Mouse (Mus musculus) CH12.LX (cell line): ENCODE data around the gene Kif1bp. TPM values are rescaled to one million over a fixed set of nuclear protein-coding genes. Genes with fewer than 3 reads are reported as not detected.
A peak's percentile ranks its signal among the peaks of the same experiment; 100 is the strongest.

Experiments
- DNase-seq: peaks from one replicate; pipeline ENCODE4 v3.0.0-alpha.2; 2013; ENCODE audit errors: extremely low read depth
- H3K27ac ChIP-seq: 2 replicates; pipeline ENCODE4 v1.5.1; 2012; ENCODE audit warnings: low read depth, mild to moderate bottlenecking, control low read depth, moderate library complexity; ENCODE audit not compliant: insufficient read depth
- H3K27me3 ChIP-seq: replicated peaks from 2 replicates; pipeline ENCODE3; 2012; ENCODE audit warnings: inconsistent platforms
- H3K36me3 ChIP-seq, 2 experiments: replicated peaks in 1 of 2; 2 replicates each; pipeline versions ENCODE3 to v1.6.1; 2012; ENCODE audit warnings: inconsistent platforms in 1 of 2, low read length in 1 of 2, mild to moderate bottlenecking in 1 of 2, mixed read lengths in 1 of 2, moderate library complexity in 1 of 2; ENCODE audit not compliant: control insufficient read depth in 1 of 2, insufficient read depth in 1 of 2
- H3K4me1 ChIP-seq, 2 experiments: 2 replicates each; pipeline ENCODE4 v1.6.1; 2012; ENCODE audit warnings: inconsistent platforms in 1 of 2, moderate library complexity in 1 of 2; ENCODE audit not compliant: insufficient read depth in 2 of 2, control insufficient read depth in 1 of 2
- H3K4me2 ChIP-seq: 2 replicates; pipeline ENCODE4 v1.6.1; 2012; ENCODE audit warnings: low read depth, mild to moderate bottlenecking, control low read depth; ENCODE audit not compliant: poor library complexity, insufficient read depth, severe bottlenecking
- H3K4me3 ChIP-seq, 3 experiments: fragments of 150-350 bp in 1 of 3; sonication (generic) in 1 of 3; replicated peaks in 1 of 3; 2 replicates each; pipeline versions ENCODE3 to v1.5.1; 2011 to 2012; ENCODE audit warnings: low read depth in 2 of 3, low read length in 2 of 3, mild to moderate bottlenecking in 2 of 3, moderate library complexity in 2 of 3, control low read depth in 1 of 3, improper control_type of control experiment in 1 of 3, inconsistent platforms in 1 of 3, mixed read lengths in 1 of 3; ENCODE audit not compliant: poor library complexity in 1 of 3
- H3K79me2 ChIP-seq: replicated peaks from 2 replicates; pipeline ENCODE4 v1.6.1; 2012; ENCODE audit warnings: mild to moderate bottlenecking, moderate library complexity; ENCODE audit not compliant: control insufficient read depth, poor library complexity, insufficient read depth, severe bottlenecking; ENCODE audit errors: extremely low read depth
- H3K9ac ChIP-seq: 2 replicates; pipeline ENCODE4 v1.6.1; 2012; ENCODE audit warnings: low read depth, mild to moderate bottlenecking, control low read depth, moderate library complexity; ENCODE audit not compliant: insufficient read depth
- H3K9me3 ChIP-seq: replicated peaks from 2 replicates; pipeline ENCODE3; 2012; ENCODE audit warnings: low read length, inconsistent platforms, mixed read lengths
- BHLHE40 ChIP-seq: IDR thresholded peaks from 2 replicates; pipeline ENCODE4 v1.6.1; 2011; ENCODE audit warnings: mild to moderate bottlenecking, low read depth, low read length, improper control_type of control experiment
- CHD1 ChIP-seq: IDR thresholded peaks from 2 replicates; pipeline ENCODE4 v1.6.1; 2012; ENCODE audit warnings: low read depth, low read length, improper control_type of control experiment, inconsistent platforms
- CHD2 ChIP-seq: IDR thresholded peaks from 2 replicates; pipeline ENCODE4 v1.6.1; 2011; ENCODE audit warnings: low read length, improper control_type of control experiment
- CTCF ChIP-seq, 2 experiments: IDR thresholded peaks in 1 of 2; conservative IDR thresholded peaks in 1 of 2; 2 replicates each; pipeline ENCODE4 v1.5.1; 2011 to 2012; ENCODE audit warnings: low read depth in 2 of 2, low read length in 2 of 2, improper control_type of control experiment in 1 of 2, inconsistent platforms in 1 of 2, mild to moderate bottlenecking in 1 of 2, moderate library complexity in 1 of 2
- ELF1 ChIP-seq: IDR thresholded peaks from 2 replicates; pipeline ENCODE4 v1.6.1; 2014; ENCODE audit warnings: low read depth, mild to moderate bottlenecking, inconsistent platforms, low read length, improper control_type of control experiment
- EP300 ChIP-seq: IDR thresholded peaks from 2 replicates; pipeline ENCODE4 v1.6.1; 2011; ENCODE audit warnings: low read length, improper control_type of control experiment
- ETS1 ChIP-seq: conservative IDR thresholded peaks from 2 replicates; pipeline ENCODE4 v1.6.1; 2012; ENCODE audit warnings: low read depth, mild to moderate bottlenecking, inconsistent platforms, low read length, improper control_type of control experiment, moderate library complexity
- GABPA ChIP-seq: IDR thresholded peaks from 2 replicates; pipeline ENCODE4 v1.6.1; 2012; ENCODE audit warnings: low read depth, low read length, improper control_type of control experiment, inconsistent platforms; ENCODE audit not compliant: insufficient replicate concordance
- HCFC1 ChIP-seq: IDR thresholded peaks from 2 replicates; pipeline ENCODE4 v1.6.1; 2012; ENCODE audit warnings: low read depth, mild to moderate bottlenecking, inconsistent platforms, low read length, improper control_type of control experiment
- IRF4 ChIP-seq: IDR thresholded peaks from 2 replicates; pipeline ENCODE4 v1.6.1; 2014; ENCODE audit warnings: low read depth, mild to moderate bottlenecking, inconsistent platforms, low read length, improper control_type of control experiment
- MAFK ChIP-seq: IDR thresholded peaks from 2 replicates; pipeline ENCODE4 v1.6.1; 2011; ENCODE audit warnings: low read length, improper control_type of control experiment; ENCODE audit not compliant: insufficient replicate concordance
- MAZ ChIP-seq: IDR thresholded peaks from 2 replicates; pipeline ENCODE4 v1.6.1; 2012; ENCODE audit warnings: low read depth, mild to moderate bottlenecking, inconsistent platforms, low read length, improper control_type of control experiment, moderate library complexity
- MEF2A ChIP-seq: IDR thresholded peaks from 2 replicates; pipeline ENCODE4 v1.6.1; 2014; ENCODE audit warnings: low read depth, mild to moderate bottlenecking, inconsistent platforms, low read length, improper control_type of control experiment, borderline replicate concordance
- MXI1 ChIP-seq: IDR thresholded peaks from 2 replicates; pipeline ENCODE4 v1.6.1; 2011; ENCODE audit warnings: mild to moderate bottlenecking, low read depth, low read length, improper control_type of control experiment
- MYC ChIP-seq: IDR thresholded peaks from 2 replicates; pipeline ENCODE4 v1.6.1; 2011; ENCODE audit warnings: low read depth, mild to moderate bottlenecking, improper control_type of control experiment, low read length
- NELFE ChIP-seq: IDR thresholded peaks from 2 replicates; pipeline ENCODE4 v1.6.1; 2011; ENCODE audit warnings: low read depth, low read length, improper control_type of control experiment
- POLR2A ChIP-seq: IDR thresholded peaks from 2 replicates; pipeline ENCODE4 v1.6.1; 2011; ENCODE audit warnings: low read depth, mild to moderate bottlenecking, improper control_type of control experiment, low read length
- POLR2AphosphoS2 ChIP-seq: IDR thresholded peaks from 2 replicates; pipeline ENCODE4 v1.6.1; 2011; ENCODE audit warnings: low read depth, low read length, improper control_type of control experiment
- SIN3A ChIP-seq: IDR thresholded peaks from 2 replicates; pipeline ENCODE4 v1.6.1; 2012; ENCODE audit warnings: low read length, improper control_type of control experiment, inconsistent platforms
- SMC3 ChIP-seq: IDR thresholded peaks from 2 replicates; pipeline ENCODE4 v1.6.1; 2011; ENCODE audit warnings: low read depth, low read length, improper control_type of control experiment
- TBP ChIP-seq: conservative IDR thresholded peaks from 2 replicates; pipeline ENCODE4 v1.6.1; 2011; ENCODE audit warnings: low read depth, low read length, improper control_type of control experiment
- TCF12 ChIP-seq: IDR thresholded peaks from 2 replicates; pipeline ENCODE4 v1.6.1; 2014; ENCODE audit warnings: low read depth, mild to moderate bottlenecking, inconsistent platforms, low read length, improper control_type of control experiment
- USF1 ChIP-seq: IDR thresholded peaks from 2 replicates; pipeline ENCODE4 v1.6.1; 2014; ENCODE audit warnings: low read depth, mild to moderate bottlenecking, inconsistent platforms, low read length, improper control_type of control experiment
- ZMIZ1 ChIP-seq: IDR thresholded peaks from 2 replicates; pipeline ENCODE4 v1.6.1; 2012; ENCODE audit warnings: low read depth, mild to moderate bottlenecking, inconsistent platforms, low read length, improper control_type of control experiment
- ZNF384 ChIP-seq: IDR thresholded peaks from 2 replicates; pipeline ENCODE4 v1.6.1; 2012; ENCODE audit warnings: low read depth, low read length, improper control_type of control experiment, inconsistent platforms
- dilution Hi-C: fragments of 300-500 bp; cut with MboI; formaldehyde crosslinking; loops from 2 replicates; pipeline ENCODE4 v1.14.3; 2020; ENCODE audit warnings: low sequenced_read_pairs; ENCODE audit not compliant: extremely low pct_unique_long_range_greater_than_20kb, extremely low pct_ligation_motif_present
- in situ Hi-C: fragments of 300-500 bp; cut with MboI; formaldehyde crosslinking; loops from 3 replicates; pipeline ENCODE4 v1.14.3; 2019; ENCODE audit warnings: low sequenced_read_pairs, low pct_ligation_motif_present, low pct_unique_long_range_greater_than_20kb, mixed read lengths
- polyA plus RNA-seq: library from polyadenylated mRNA; unstranded; fragments of >175 nt; gene quantifications from 2 replicates; pipeline ENCODE4 v1.2.1, GENCODE M21; 2012; ENCODE audit warnings: low read depth; ENCODE audit not compliant: insufficient read length
- total RNA-seq, 2 experiments: library from RNA; depleted of rRNA; stranded (reverse); fragments of 300-350 nt in 1 of 2; fragments of >200 nt in 1 of 2; gene quantifications; 2 replicates each; pipeline ENCODE4 v1.2.3; 2012 to 2014

Kif1bp gene
- total and polyA plus RNA-seq, 3 experiments = 12.9 to 23.1 (median 15.3) TPM

GRCm38 (mm10) chr10:62503836-62504628 is 74.2 kb downstream of the Kif1bp start:
- Histone ChIP-seq H3K27me3 (no peaks in the 10 kb centered on the region), H3K4me2 (peak overlapping the region; percentile 80), H3K9ac (peak overlapping the region; percentile 93), H3K36me3 (peaks cover 3 to 11% of the 10 kb centered on the region in 2 experiments), H3K79me2 (peaks cover 73% of the 10 kb centered on the region)
- 0 out of 2 replicates have a peak, but pooled peaks have one; percentile 15 for TF ChIP-seq MYC
- TF ChIP-seq TBP = 0 out of 2 replicates have a peak, but pooled peaks have one; percentile 37
- TF ChIP-seq IRF4 = peak; percentile 63
- TF ChIP-seq SMC3 = no peak
- 0 out of 2 replicates have a peak, but pooled peaks have one; percentile 20 for TF ChIP-seq HCFC1
- 0 out of 2 replicates have a peak, but pooled peaks have one; percentile 2 for TF ChIP-seq ZNF384
- TF ChIP-seq MAZ = peak; percentile 83
- no peak for TF ChIP-seq USF1
- TF ChIP-seq EP300 = peak; percentile 18; the same call in 1 of the 2 replicates
- TF ChIP-seq MEF2A = peak; percentile 87
- no peak for TF ChIP-seq CTCF (conservative IDR thresholded peaks at IDR 0.05 in 1 of 2, IDR thresholded peaks at IDR 0.05 in 1 of 2; ENCODE audit: low read depth in 2 of 2, low read length in 2 of 2)
- peak; percentile 53 for TF ChIP-seq ELF1
- peak; percentile 73; the same call in 1 of the 2 replicates for TF ChIP-seq CHD1
- no peak for TF ChIP-seq POLR2AphosphoS2
- TF ChIP-seq GABPA = no peak
- TF ChIP-seq BHLHE40 = peak; percentile 44; the same call in 1 of the 2 replicates
- peak; percentile 65 for TF ChIP-seq TCF12
- TF ChIP-seq CHD2 = 0 out of 2 replicates have a peak, but pooled peaks have one; percentile 21
- peak; percentile 24 for TF ChIP-seq MXI1
- peak; percentile 90 for TF ChIP-seq ETS1
- 0 out of 2 replicates have a peak, but pooled peaks have one; percentile 15 for TF ChIP-seq MAFK
- no peak for TF ChIP-seq ZMIZ1
- TF ChIP-seq SIN3A = peak; percentile 37; the same call in 1 of the 2 replicates
- peak; percentile 31; the same call in 1 of the 2 replicates for TF ChIP-seq POLR2A
- no peak for TF ChIP-seq NELFE
- TF ChIP-seq, all 38 proteins: peak for 18
- in situ Hi-C loops (no loop called here), dilution Hi-C loops (no loop called here)
- H3K4me3 ChIP-seq = peak overlapping the region; percentile 29 to 46 (median 32)
- peak overlapping the region; percentile 82 for H3K27ac ChIP-seq
- peaks cover 8 to 55% of the 10 kb centered on the region in 2 experiments for H3K4me1 ChIP-seq
- DNase-seq = no peak
- H3K9me3 ChIP-seq = peaks cover under 1% of the 10 kb centered on the region
